Mouse (Mus musculus) urinary bladder, postnatal 14 days (tissue): ENCODE data around the gene Fam234b.

Source experiments
- DNase-seq: peaks from one replicate; pipeline ENCODE4 v3.0.0; 2021; ENCODE audit warnings: low spot score

The Fam234b gene

DNA sequence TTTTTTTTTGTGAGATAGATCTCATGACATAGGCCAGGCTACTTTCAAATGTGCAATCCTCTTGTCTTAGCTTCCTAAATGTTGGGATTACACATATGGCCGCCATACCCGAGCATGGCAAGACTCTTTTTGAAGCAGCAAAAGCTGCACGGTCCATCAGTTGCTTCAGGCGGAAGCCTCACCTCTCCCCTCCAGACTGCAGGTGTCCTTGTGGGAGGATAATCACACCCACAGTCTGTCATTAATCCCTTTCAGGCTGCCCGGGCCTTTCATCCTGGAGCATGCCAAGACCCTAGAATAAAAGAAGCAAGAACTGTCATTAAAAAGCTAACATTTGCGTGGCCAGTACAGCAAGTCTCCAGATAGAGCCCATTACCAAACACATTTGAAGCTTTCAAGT lies 71.8 kb downstream of the Fam234b start:
- DNase-seq = no peak

DNA sequence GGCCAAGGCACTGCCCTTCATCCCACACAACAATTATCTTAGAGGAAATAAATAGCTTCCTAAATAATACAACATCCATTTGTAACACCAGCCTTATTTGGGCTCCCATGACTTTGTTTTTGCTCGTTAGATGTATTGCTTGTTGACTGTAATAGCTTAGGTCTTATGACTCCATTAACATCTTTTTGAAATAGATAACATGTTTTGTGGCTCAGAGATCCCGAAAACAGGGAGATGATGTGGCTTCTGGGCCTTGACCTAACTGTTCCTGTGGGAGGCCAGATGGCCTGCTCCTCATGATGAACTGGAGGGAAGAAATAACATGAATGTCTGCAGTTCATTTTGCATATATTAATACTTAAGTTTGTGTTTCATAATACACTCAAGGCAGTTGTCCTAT lies 74.0 kb downstream of the Fam234b start:
- no peak for DNase-seq

DNA sequence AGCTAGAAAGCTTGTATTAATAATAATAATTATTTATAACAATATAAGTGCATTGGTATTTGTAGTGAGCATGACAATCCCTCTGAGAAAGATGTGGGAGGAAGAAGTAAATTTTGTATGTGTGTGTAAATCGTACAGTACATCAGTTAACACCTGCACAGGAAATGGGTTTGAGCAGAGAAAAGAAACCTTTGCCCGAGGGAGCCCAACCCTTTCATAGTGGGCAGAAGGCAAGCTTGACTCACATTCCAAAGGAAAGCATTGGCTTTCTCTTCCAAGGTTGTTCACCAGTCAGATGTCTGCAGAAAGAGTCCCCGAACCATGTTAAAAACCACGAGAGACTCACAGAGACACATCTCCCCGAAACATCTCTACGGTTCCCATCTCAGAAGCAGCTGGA lies 75.3 kb downstream of the Fam234b start:
- DNase-seq = no peak

DNA sequence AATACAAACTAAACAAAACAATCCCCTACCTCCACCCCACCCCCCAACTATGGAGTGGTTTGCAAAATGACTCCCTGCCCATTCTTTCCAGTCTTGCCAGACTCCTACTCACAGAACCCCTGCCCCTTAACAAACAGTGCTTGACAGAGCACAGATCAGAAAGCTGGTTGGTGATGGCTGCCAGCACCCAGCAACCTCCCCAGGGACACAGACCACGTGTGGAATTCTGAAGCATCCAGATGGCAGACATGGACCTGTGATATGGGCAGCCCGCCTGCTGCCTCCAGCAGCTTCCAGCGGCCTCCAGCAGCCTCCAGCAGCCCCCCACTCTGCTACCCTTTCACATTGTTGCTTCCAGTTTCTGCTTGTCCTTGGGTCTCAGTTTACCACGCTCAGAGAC lies 77.5 kb downstream of the Fam234b start:
- DNase-seq = no peak

DNA sequence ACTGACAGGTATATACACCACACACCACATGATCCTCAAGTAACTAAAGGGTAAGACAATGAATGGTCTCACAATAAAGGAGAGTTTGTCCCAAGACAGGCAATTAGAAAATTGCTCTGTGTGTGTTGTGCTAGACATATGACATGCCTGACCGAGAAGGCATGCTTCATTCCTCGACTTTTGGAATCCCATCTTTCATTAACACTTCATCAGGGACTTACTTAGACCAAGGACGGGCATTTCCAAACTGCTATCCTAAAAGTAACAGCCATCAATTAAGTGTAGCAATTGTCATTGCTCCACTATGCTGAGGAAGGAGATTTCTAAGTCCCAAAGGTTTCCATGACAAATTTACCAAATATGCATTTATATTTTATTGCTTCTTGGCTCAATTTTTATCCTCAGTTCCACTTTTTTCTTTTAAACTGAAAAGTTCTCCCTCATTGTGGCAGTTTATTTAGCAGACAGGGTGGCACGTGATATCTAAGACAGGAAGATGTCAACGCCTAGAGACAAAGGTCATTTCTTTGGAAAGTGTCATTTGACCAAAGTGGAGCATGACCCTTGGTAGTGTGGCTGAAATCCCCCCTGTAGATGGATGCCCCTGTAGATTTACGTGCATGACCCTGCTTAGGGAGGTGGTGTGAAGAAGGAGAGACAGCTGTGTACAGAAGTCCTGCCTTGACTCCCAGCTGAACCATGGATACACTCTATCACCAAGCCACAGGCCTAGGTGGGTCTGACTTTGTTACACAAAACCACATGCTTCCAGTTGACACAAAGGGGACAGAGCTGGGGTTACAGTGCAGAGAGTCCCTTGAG lies 78.9 kb downstream of the Fam234b start:
- DNase-seq = no peak

DNA sequence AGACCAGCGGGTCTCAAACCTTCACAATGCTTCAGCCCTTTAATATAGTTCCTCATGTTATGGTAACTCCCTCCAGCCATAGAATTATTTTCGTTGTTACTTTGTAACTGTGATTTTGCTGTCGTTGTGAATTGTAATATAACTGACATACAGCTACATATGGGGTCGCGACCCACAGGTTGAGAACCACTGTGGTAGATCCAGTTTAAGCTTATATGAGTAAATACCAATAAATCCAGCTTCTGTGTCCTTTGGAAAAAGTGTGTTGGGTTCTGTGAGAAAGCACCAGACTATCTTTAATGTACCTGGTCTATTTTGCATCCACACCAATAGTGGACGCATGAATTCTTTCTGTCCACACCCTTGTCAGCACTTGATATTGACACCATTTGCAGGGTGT lies 80.5 kb downstream of the Fam234b start:
- DNase-seq = no peak

DNA sequence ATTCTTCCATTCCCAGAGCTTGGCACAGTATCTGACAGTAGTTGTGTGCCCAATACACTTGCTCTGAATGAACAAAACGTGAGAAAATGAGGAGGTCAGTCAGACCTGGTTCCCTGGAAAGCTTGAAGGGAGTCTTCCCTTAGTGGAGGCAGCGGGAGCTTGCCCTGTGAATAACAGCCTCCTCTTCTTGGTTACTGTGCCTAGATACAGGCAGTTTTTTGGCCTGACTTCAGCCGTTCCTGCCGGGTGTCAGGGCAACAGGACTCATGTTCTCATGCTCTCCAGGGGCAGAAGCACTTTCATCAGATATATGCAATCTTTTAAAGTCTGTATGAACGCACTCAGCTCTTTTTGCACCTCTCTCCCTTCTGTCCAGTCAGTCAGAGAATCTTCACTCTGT lies 81.5 kb downstream of the Fam234b start:
- no peak for DNase-seq

DNA sequence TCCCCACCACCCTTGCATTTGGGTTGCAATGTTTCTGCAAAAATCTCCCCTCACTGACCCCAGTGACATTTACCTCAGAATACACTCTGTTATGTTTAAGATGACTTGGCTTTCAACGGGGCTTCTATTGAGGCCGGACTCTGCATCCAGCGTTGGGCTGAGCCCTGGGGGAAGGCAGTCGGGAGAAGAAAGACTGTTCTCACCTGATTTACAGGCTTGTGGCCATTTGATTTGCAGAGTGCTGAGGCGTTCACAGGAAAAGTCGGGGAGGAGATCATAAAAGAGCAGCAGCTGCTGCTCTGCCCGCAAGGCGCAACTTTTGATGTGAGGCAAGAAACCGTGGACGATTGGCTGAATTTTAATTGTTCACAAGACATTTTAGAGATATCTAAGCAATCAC lies 82.1 kb downstream of the Fam234b start:
- DNase-seq = no peak

DNA sequence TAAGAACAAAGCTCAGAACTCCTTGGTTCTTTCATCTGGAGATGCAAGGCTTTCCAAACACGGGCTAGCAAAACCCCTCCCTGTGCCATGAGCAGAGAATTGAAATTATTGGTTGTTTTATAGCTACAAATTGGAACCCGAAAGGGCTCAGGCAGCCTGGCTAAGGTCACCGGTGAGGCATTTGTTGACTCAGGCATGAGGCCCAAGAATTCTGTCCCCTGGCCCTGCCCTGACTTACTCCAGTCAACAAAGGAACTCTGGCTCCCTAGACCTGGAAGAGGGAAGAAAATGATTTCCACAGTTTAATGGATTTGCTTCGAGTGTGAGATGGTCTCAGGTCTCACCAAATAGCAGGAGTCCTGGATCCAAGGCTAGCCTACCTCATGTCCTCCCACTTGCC lies 94.6 kb downstream of the Fam234b start:
- DNase-seq = no peak

DNA sequence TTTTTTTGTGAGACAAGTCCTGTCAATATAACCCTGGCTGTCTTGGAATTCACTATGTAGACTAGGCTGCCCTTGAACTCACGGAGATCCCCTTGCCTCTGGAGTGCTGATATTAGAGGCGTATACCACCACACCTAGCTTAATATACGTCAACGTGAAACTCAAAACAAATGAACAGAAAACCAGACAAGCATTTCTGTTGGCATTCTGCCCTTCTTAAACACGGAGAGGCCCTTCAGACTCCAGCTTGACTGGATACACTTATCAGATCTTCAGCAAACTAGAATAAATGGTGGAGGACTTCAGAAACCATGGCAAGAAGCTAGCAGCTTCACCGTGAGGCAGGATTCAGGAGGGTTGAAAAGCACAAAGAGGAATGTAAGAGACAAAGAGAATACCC lies 96.4 kb downstream of the Fam234b start:
- DNase-seq = no peak
